Mouse (Mus musculus) spleen, postnatal 14 days (tissue): ENCODE measurements around the gene Igsf3.

Experiments used
- DNase-seq, 2 experiments: peaks; one replicate each; pipeline ENCODE4 v3.0.0; 2021 to 2022; ENCODE audit warnings: low spot score in 2 of 2

Igsf3 gene

GRCm38 (mm10) chr3:101444437-101444836 lies 67.6 kb downstream of the Igsf3 start:
- no peak for DNase-seq

- no peak for DNase-seq
Measured at GRCm38 (mm10) chr3:101447239-101447638, 70.4 kb downstream of the Igsf3 start.

GRCm38 (mm10) chr3:101448765-101449164 lies 71.9 kb downstream of the Igsf3 start:
- no peak for DNase-seq

- DNase-seq = no peak
Measured at GRCm38 (mm10) chr3:101450811-101451428, 74.0 kb downstream of the Igsf3 start.

- DNase-seq = no peak
Measured at GRCm38 (mm10) chr3:101460618-101461017, 83.7 kb downstream of the Igsf3 start.

- DNase-seq = no peak
Measured at GRCm38 (mm10) chr3:101461046-101461445, 84.2 kb downstream of the Igsf3 start.

GRCm38 (mm10) chr3:101461816-101462215 lies 84.9 kb downstream of the Igsf3 start:
- DNase-seq = no peak

GRCm38 (mm10) chr3:101462294-101462693 lies 85.4 kb downstream of the Igsf3 start:
- DNase-seq = peak; percentile 43 to 66

- no peak for DNase-seq
Measured at GRCm38 (mm10) chr3:101463491-101463890, 86.6 kb downstream of the Igsf3 start.

- DNase-seq = no peak
Measured at GRCm38 (mm10) chr3:101469675-101470074, 92.8 kb downstream of the Igsf3 start.

- no peak for DNase-seq
Measured at GRCm38 (mm10) chr3:101471881-101472280, 95.0 kb downstream of the Igsf3 start.

GRCm38 (mm10) chr3:101481951-101482350 lies 105.1 kb downstream of the Igsf3 start:
- DNase-seq = no peak

GRCm38 (mm10) chr3:101483256-101483983 lies 106.5 kb downstream of the Igsf3 start:
- no peak for DNase-seq

- DNase-seq = no peak
Measured at GRCm38 (mm10) chr3:101486054-101486765, 109.3 kb downstream of the Igsf3 start.

GRCm38 (mm10) chr3:101487436-101487835 lies 110.6 kb downstream of the Igsf3 start:
- no peak for DNase-seq

- no peak for DNase-seq
Measured at GRCm38 (mm10) chr3:101488204-101488603, 111.3 kb downstream of the Igsf3 start.

GRCm38 (mm10) chr3:101490515-101490914 lies 113.6 kb downstream of the Igsf3 start:
- DNase-seq = no peak

GRCm38 (mm10) chr3:101492908-101493307 lies 116.0 kb downstream of the Igsf3 start:
- no peak for DNase-seq

GRCm38 (mm10) chr3:101493937-101494459 lies 117.1 kb downstream of the Igsf3 start:
- peak; percentile 55 to 80 for DNase-seq

GRCm38 (mm10) chr3:101497432-101498030 lies 120.6 kb downstream of the Igsf3 start:
- DNase-seq = no peak

GRCm38 (mm10) chr3:101499906-101500305 lies 123.0 kb downstream of the Igsf3 start:
- no peak for DNase-seq
